Mouse (Mus musculus) liver, adult 2 months (tissue): Measurements from ENCODE around the gene Prpf40a.

Source experiments
- CTCF ChIP-seq: fragments of 200-500 bp; IDR thresholded peaks from 2 replicates; pipeline ENCODE4 v1.5.1; 2011; ENCODE audit warnings: low read depth, low read length, control low read depth
- POLR2A ChIP-seq: fragments of 200-500 bp; IDR thresholded peaks from 2 replicates; pipeline ENCODE4 v1.6.1; 2011; ENCODE audit warnings: low read length, control low read depth; ENCODE audit not compliant: insufficient read depth; ENCODE audit errors: extremely low read depth

GRCm38 (mm10) chr2:53106472-53106871 lies 84.6 kb downstream of the Prpf40a start:
- no peak for TF ChIP-seq POLR2A
- TF ChIP-seq CTCF: no peak
